Mouse (Mus musculus) induced T-regulatory cell, adult 2 months (primary cell): ENCODE measurements around the gene Phox2b.

ENCODE experiments used
- DNase-seq: peaks from one replicate; pipeline ENCODE4 v3.0.0-alpha.2; 2012; ENCODE audit warnings: low read depth

Phox2b gene

GRCm38 (mm10) chr5:67091766-67092165, 7.3 kb downstream of the Phox2b start:
- DNase-seq = no peak

- DNase-seq = no peak
Observed at GRCm38 (mm10) chr5:67090856-67091255, 8.2 kb downstream of the Phox2b start.

DNA sequence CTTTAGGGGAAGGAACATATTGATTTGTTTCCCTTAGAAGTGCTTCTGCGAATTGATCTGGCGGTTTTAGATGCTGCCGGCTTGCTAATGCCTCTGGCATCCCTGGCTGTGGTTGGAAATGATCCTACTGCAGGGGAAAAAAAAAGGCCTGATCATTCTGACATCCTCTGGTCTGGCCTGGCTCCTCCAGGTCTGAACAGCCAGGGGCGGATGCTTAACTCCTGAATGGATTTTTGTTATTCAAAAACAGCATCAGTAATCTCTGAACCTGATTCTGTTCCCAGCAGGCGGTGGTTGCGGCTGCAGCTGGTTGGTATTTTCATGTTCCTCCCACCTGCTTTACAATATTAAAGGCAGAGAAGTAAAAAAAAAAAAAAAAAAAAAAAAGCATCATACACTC, 16.0 kb downstream of the Phox2b start:
- no peak for DNase-seq

DNA sequence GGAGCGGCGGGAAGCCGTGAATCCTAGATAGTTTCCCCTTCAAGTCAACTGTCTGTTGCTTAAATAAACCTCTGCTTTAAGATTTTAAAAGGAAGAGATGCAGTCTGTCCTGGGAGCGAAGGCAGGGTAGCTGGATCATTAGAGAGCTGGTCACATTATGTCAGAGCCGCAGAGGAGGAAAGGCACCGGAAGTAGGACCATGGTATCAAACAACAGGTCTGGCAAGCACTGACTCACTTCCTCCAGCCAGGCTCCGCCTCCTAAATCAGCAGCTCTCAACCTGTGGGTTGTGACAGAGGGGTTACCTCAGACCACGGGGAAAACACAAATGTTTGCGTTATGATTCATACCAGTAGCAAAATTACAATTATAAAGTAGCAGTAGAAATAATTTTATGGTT, 35.5 kb downstream of the Phox2b start:
- DNase-seq = no peak

DNA sequence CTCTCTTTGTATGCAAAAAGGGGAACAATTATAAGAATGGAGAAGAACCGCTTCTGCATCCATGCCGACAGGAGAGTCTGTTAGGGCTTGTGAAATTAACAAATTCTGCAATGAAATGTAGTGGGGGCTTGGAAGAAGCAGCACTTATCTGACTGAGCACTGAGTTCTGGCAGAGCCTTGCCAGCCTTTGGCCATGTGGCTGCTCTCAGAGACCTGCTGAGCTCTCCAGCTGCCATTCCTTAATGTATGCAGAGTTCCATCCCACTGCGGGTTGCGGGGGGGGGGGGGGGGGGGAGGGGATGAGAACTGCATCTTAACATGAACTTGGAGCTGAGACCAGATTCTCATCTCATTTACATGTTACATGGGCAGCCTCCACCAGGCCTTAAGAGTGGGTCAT, 38.6 kb downstream of the Phox2b start:
- DNase-seq = no peak

- no peak for DNase-seq
Observed at GRCm38 (mm10) chr5:67057803-67058202, 41.3 kb downstream of the Phox2b start.

- peak; percentile 63 for DNase-seq
Observed at GRCm38 (mm10) chr5:67048003-67048402, 51.1 kb downstream of the Phox2b start.
